Mouse (Mus musculus) thymus, postnatal 36 days (tissue): ENCODE measurements around the gene Gm1043.
A peak's percentile ranks its signal among the peaks of the same experiment; 100 is the strongest.

Experiments
- DNase-seq, 2 experiments: peaks; one replicate each; pipeline ENCODE4 v3.0.0; 2022; ENCODE audit warnings: mixed read lengths in 2 of 2

The Gm1043 gene

GRCm38 (mm10) chr5:37118242-37118641, 33.1 kb downstream of the Gm1043 start:
- DNase-seq: peak in 1 of 2 experiments; percentile 27

GRCm38 (mm10) chr5:37121186-37121680, 36.1 kb downstream of the Gm1043 start:
- no peak for DNase-seq

GRCm38 (mm10) chr5:37131841-37132240, 46.7 kb downstream of the Gm1043 start:
- DNase-seq: no peak

- DNase-seq: no peak
Observed at GRCm38 (mm10) chr5:37141745-37142144, 56.6 kb downstream of the Gm1043 start.

- peak; percentile 38 to 44 for DNase-seq
Observed at GRCm38 (mm10) chr5:37147536-37147935, 62.4 kb downstream of the Gm1043 start.

- no peak for DNase-seq
Observed at GRCm38 (mm10) chr5:37150650-37151049, 65.5 kb downstream of the Gm1043 start.

GRCm38 (mm10) chr5:37154472-37154871, 69.3 kb downstream of the Gm1043 start:
- DNase-seq: no peak

GRCm38 (mm10) chr5:37158408-37158807, 73.2 kb downstream of the Gm1043 start:
- peak in 1 of 2 experiments; percentile 8 for DNase-seq

GRCm38 (mm10) chr5:37162871-37163781, 78.0 kb downstream of the Gm1043 start:
- peak; percentile 50 to 53 for DNase-seq

- DNase-seq: no peak
Observed at GRCm38 (mm10) chr5:37176466-37176865, 91.3 kb downstream of the Gm1043 start.

GRCm38 (mm10) chr5:37177061-37177460, 91.9 kb downstream of the Gm1043 start:
- no peak for DNase-seq

GRCm38 (mm10) chr5:37178811-37179210, 93.6 kb downstream of the Gm1043 start:
- no peak for DNase-seq

GRCm38 (mm10) chr5:37179872-37180271, 94.7 kb downstream of the Gm1043 start:
- DNase-seq: no peak

GRCm38 (mm10) chr5:37180624-37181023, 95.5 kb downstream of the Gm1043 start:
- no peak for DNase-seq

- DNase-seq: no peak
Observed at GRCm38 (mm10) chr5:37184605-37185004, 99.4 kb downstream of the Gm1043 start.

GRCm38 (mm10) chr5:37190378-37190777, 105.2 kb downstream of the Gm1043 start:
- DNase-seq: no peak

- DNase-seq: no peak
Observed at GRCm38 (mm10) chr5:37196196-37196595, 111.0 kb downstream of the Gm1043 start.

GRCm38 (mm10) chr5:37196666-37197250, 111.6 kb downstream of the Gm1043 start:
- peak; percentile 4 to 14 for DNase-seq

- no peak for DNase-seq
Observed at GRCm38 (mm10) chr5:37197423-37197822, 112.3 kb downstream of the Gm1043 start.

- DNase-seq: no peak
Observed at GRCm38 (mm10) chr5:37198011-37198688, 113.0 kb downstream of the Gm1043 start.

GRCm38 (mm10) chr5:37202285-37202684, 117.1 kb downstream of the Gm1043 start:
- DNase-seq: no peak

- no peak for DNase-seq
Observed at GRCm38 (mm10) chr5:37204886-37205285, 119.7 kb downstream of the Gm1043 start.

- DNase-seq: no peak
Observed at GRCm38 (mm10) chr5:37205420-37205819, 120.2 kb downstream of the Gm1043 start.
